Mouse (Mus musculus) midbrain, embryonic 11.5 days (tissue): ENCODE measurements around the gene Shank2. TPM values are rescaled to one million over a fixed set of nuclear protein-coding genes. Genes with fewer than 3 reads are reported as not detected.
A peak's percentile ranks its signal among the peaks of the same experiment; 100 is the strongest.

Experiments
- ATAC-seq: fragments of 200-750 bp; cut with Nextera tagmentation; 2 replicates; pipeline ENCODE4 v1.8.0; 2017; ENCODE audit warnings: moderate TSS enrichment, moderate library complexity; ENCODE audit not compliant: low FRiP score
- DNase-seq: peaks from one replicate; pipeline ENCODE4 v3.0.0; 2015; ENCODE audit warnings: low spot score; ENCODE audit errors: missing footprints
- H3K27ac ChIP-seq: fragments of 300-500 bp; sonication (generic); 2 replicates; pipeline ENCODE4 v1.5.1; 2014; ENCODE audit warnings: low read depth, low read length
- H3K27me3 ChIP-seq: fragments of 300-500 bp; sonication (generic); 2 replicates; pipeline ENCODE4 v1.6.1; 2014; ENCODE audit warnings: mild to moderate bottlenecking, low read length, moderate library complexity, mixed read lengths; ENCODE audit not compliant: control insufficient read depth, insufficient read depth
- H3K36me3 ChIP-seq: fragments of 300-500 bp; sonication (generic); 2 replicates; pipeline ENCODE4 v1.6.1; 2014; ENCODE audit warnings: mild to moderate bottlenecking, low read length, moderate library complexity, mixed read lengths; ENCODE audit not compliant: control insufficient read depth, insufficient read depth
- H3K4me1 ChIP-seq: fragments of 300-500 bp; sonication (generic); 2 replicates; pipeline ENCODE4 v1.6.1; 2014; ENCODE audit warnings: low read length; ENCODE audit not compliant: control insufficient read depth, insufficient read depth
- H3K4me2 ChIP-seq: fragments of 300-500 bp; sonication (generic); 2 replicates; pipeline ENCODE4 v1.6.1; 2014; ENCODE audit warnings: mild to moderate bottlenecking, moderate library complexity
- H3K4me3 ChIP-seq: fragments of 300-500 bp; sonication (generic); 2 replicates; pipeline ENCODE4 v1.5.1; 2014; ENCODE audit warnings: low read depth, low read length
- H3K9ac ChIP-seq: fragments of 300-500 bp; sonication (generic); 2 replicates; pipeline ENCODE4 v1.6.1; 2014; ENCODE audit warnings: low read length
- H3K9me3 ChIP-seq: fragments of 300-500 bp; sonication (generic); 2 replicates; pipeline ENCODE4 v1.6.1; 2016; ENCODE audit warnings: low read length; ENCODE audit not compliant: control insufficient read depth
- WGBS: fragments of 180-500 bp; shearing (Covaris S2); extraction: QIAGEN DNeasy Blood & Tissue Kit; methylation state at CpG from one replicate; pipeline ENCODE4 v1.1.7; 2014; 5-methylcytosine and 5-hydroxymethylcytosine counted together
- polyA plus RNA-seq: library from polyadenylated mRNA; unstranded; fragments of >200 nt; fragmentation: Nextera tagmentation; extraction: Ambion mirVana; gene quantifications from 2 replicates; pipeline ENCODE4 v1.2.1, GENCODE M21; 2014

Gene Shank2
- polyA plus RNA-seq, 1 experiment from 2014 or later = 2.2 TPM

DNA sequence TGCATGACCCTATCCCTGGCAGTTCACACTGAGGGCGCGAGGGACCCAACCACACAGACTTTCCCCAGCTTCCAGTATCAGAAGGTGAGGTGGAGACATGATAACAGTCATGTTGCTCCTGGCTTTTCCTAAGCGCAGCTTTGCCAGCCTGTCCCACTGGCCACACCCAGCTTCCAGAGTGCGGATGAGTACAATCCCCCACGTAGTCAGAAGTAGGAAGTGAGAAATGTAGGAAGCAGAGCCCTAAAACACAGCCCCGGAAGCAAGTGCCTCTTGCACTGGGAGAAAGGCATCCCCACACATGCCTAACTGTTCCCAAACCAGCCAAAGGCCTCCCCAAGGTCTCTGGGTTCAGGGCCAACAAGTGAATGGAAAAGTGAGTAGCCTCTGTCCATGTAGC lies 314.5 kb downstream of the Shank2 start:
- no peak for ATAC-seq

DNA sequence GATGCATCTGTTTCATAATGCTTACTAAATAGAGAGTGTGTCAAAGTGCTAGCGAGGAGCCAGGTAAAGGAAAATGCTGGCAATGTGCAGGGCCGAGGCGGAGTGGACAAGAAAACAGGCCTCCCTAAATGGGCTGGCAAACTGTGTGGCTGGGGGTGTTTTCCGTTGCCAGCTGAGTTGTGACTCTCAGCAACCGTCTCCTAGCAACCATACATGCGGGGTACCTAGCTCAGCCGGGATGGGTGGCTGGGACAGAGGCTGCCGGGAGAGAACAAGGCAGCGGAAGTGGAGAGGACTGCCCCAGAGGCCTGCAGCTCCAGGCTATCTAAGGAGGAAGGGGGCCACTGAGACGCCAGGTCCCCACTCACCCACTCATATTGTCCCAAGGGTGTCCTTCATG lies 315.1 kb downstream of the Shank2 start:
- ATAC-seq = no peak
- no peak overlapping the region for H3K4me3 ChIP-seq
- H3K4me2 ChIP-seq = no peak overlapping the region
- no peaks in the 10 kb centered on the region for H3K9me3 ChIP-seq
- peaks cover 7% of the 10 kb centered on the region for H3K4me1 ChIP-seq
- H3K36me3 ChIP-seq = no peaks in the 10 kb centered on the region
- WGBS = 25% methylated on average over 10 of the region's 10 CpGs
- peak; percentile 86 for DNase-seq
- no peak overlapping the region for H3K9ac ChIP-seq
- H3K27me3 ChIP-seq = no peaks in the 10 kb centered on the region
- H3K27ac ChIP-seq = no peak overlapping the region

More for the DNA sequence above, 314.5 kb downstream of the Shank2 start:
- H3K36me3 ChIP-seq = no peaks in the 10 kb centered on the region
- H3K9ac ChIP-seq = no peak overlapping the region
- H3K4me2 ChIP-seq = no peak overlapping the region
- H3K27ac ChIP-seq = no peak overlapping the region
- 87% methylated on average over 6 of the region's 6 CpGs for WGBS
- no peak for DNase-seq
- no peak overlapping the region for H3K4me3 ChIP-seq
- H3K27me3 ChIP-seq = no peaks in the 10 kb centered on the region
- H3K4me1 ChIP-seq = peaks cover 7% of the 10 kb centered on the region
- H3K9me3 ChIP-seq = no peaks in the 10 kb centered on the region

GRCm38 (mm10) chr7:144324077-144324476 lies 322.3 kb downstream of the Shank2 start:
- DNase-seq (no peak), ATAC-seq (no peak)
- no peaks in the 10 kb centered on the region for H3K9me3 ChIP-seq
- no peak overlapping the region for H3K9ac ChIP-seq
- 97% methylated on average over 2 of the region's 2 CpGs for WGBS
- no peak overlapping the region for H3K27ac ChIP-seq
- H3K4me2 ChIP-seq = no peak overlapping the region
- H3K36me3 ChIP-seq = no peaks in the 10 kb centered on the region
- H3K4me3 ChIP-seq = no peak overlapping the region
- no peaks in the 10 kb centered on the region for H3K4me1 ChIP-seq
- no peaks in the 10 kb centered on the region for H3K27me3 ChIP-seq

DNA sequence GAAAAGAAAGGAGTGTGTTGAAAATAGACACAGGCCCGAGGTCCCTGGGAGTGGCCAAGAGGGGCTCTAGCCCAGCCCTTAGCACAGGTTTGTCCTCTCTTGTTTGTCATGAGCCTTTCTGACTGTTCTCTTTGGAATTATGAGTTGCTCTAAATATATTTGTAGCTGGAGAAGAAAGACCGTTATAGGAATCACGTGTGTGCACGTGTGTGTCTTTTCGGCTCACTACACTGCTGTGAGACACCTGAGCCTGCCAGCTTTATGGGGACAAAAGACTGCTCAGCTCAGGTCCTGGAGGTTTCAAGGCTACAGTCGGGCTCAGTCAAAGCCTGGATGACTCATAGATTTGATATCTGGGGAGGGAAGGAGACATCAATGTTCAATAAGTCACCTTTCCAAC lies 323.1 kb downstream of the Shank2 start:
- WGBS = 93% methylated on average over 6 of the region's 6 CpGs
- Histone ChIP-seq H3K36me3 (no peaks in the 10 kb centered on the region), H3K9me3 (no peaks in the 10 kb centered on the region), H3K4me1 (no peaks in the 10 kb centered on the region), H3K4me3 (no peak overlapping the region), H3K4me2 (no peak overlapping the region), H3K27me3 (no peaks in the 10 kb centered on the region), H3K27ac (no peak overlapping the region), H3K9ac (no peak overlapping the region)
- no peak for ATAC-seq
- no peak for DNase-seq

- DNase-seq = no peak
- no peak overlapping the region for H3K27ac ChIP-seq
- WGBS = 92% methylated on average over 10 of the region's 10 CpGs
- H3K4me1 ChIP-seq = no peaks in the 10 kb centered on the region
- no peaks in the 10 kb centered on the region for H3K9me3 ChIP-seq
- H3K4me2 ChIP-seq = no peak overlapping the region
- H3K36me3 ChIP-seq = no peaks in the 10 kb centered on the region
- ATAC-seq = no peak
- H3K9ac ChIP-seq = no peak overlapping the region
- H3K27me3 ChIP-seq = no peaks in the 10 kb centered on the region
- no peak overlapping the region for H3K4me3 ChIP-seq
These were observed 323.9 kb downstream of the Shank2 start for GRCm38 (mm10) chr7:144325603-144326002.

DNA sequence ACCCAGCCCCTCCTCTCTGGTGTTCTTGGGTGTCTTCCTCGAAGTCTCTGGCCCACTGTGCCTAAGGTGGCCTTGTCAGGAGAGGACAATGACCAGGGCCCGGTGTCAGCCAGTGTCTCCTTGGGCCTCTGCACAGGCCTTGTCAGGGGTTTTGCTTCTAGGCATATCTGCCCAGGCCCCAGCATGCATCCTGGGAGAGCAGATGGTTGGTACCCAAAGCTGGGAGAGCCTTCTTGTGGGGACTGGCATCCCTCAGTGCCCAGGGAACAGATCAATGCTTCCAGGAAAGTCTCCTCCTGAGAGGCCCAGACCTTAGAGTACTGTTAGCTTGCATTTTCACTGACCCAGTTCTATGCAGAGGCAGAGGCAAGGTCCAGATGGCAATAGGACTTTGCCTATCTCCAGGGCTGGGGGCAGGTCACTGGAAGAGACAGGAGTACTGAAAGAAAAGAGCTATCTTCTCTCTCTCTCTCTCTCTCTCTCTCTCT lies 327.7 kb downstream of the Shank2 start:
- H3K4me2 ChIP-seq = no peak overlapping the region
- no peak for DNase-seq
- no peaks in the 10 kb centered on the region for H3K9me3 ChIP-seq
- 83% methylated on average over 2 of the region's 2 CpGs for WGBS
- ATAC-seq = no peak
- H3K36me3 ChIP-seq = no peaks in the 10 kb centered on the region
- H3K27me3 ChIP-seq = no peaks in the 10 kb centered on the region
- H3K4me3 ChIP-seq = no peak overlapping the region
- H3K9ac ChIP-seq = no peak overlapping the region
- H3K27ac ChIP-seq = no peak overlapping the region
- no peaks in the 10 kb centered on the region for H3K4me1 ChIP-seq

- ATAC-seq (no peak), DNase-seq (no peak)
- no peak overlapping the region for H3K27ac ChIP-seq
- no peak overlapping the region for H3K4me2 ChIP-seq
- H3K4me1 ChIP-seq = no peaks in the 10 kb centered on the region
- no peaks in the 10 kb centered on the region for H3K36me3 ChIP-seq
- no peak overlapping the region for H3K9ac ChIP-seq
- no peaks in the 10 kb centered on the region for H3K9me3 ChIP-seq
- H3K4me3 ChIP-seq = no peak overlapping the region
- H3K27me3 ChIP-seq = no peaks in the 10 kb centered on the region
These were observed 334.9 kb downstream of the Shank2 start for GRCm38 (mm10) chr7:144336626-144337025.

DNA sequence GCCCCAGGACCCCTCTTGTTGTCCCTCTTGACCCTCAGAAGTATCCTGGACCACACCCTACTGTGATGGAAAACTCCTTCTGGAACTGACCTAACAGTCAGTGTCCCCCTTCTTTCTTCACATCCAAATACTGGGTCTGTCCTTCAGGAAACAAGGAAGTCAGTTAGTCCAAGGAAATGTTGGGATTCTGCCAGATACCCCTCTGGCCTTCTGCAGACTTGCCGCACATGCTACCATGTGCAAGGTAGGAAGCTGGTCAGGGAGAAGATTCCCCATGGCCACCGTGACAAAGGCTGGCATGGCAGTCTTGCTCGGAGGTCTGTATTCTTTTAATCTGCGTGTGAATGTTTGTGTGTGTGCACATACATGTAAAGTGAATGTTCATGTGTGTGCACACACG lies 337.0 kb downstream of the Shank2 start:
- ATAC-seq = no peak

DNA sequence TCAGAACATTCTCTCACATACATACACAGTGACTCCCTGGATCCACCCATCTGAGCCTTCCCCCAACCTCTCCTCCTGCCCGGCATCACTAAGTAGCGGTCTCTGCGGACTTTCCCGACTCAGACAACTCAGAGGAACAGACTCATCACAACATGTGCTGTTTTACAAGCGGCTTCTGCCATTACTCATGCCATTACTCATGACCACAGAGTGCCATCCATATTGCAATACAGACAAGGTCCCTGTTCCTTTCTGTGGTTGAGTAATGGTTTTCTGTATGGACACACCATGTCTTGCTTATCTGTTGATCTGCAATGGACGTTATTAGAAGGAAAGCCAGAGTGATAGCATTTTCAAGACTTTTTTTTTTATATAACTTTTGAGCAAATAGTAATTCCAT lies 338.6 kb downstream of the Shank2 start:
- DNase-seq (no peak), ATAC-seq (no peak)
- 89% methylated on average over 6 of the region's 6 CpGs for WGBS
- Histone ChIP-seq H3K9me3 (no peaks in the 10 kb centered on the region; the same call in 1 of the 2 replicates), H3K27ac (no peak overlapping the region), H3K4me1 (no peaks in the 10 kb centered on the region), H3K27me3 (no peaks in the 10 kb centered on the region), H3K4me3 (no peak overlapping the region), H3K4me2 (no peak overlapping the region), H3K9ac (no peak overlapping the region), H3K36me3 (no peaks in the 10 kb centered on the region)

More for the DNA sequence above, 337.0 kb downstream of the Shank2 start:
- DNase-seq = no peak
- Histone ChIP-seq H3K27me3 (no peaks in the 10 kb centered on the region), H3K4me2 (no peak overlapping the region), H3K36me3 (no peaks in the 10 kb centered on the region), H3K4me3 (no peak overlapping the region), H3K9me3 (no peaks in the 10 kb centered on the region), H3K27ac (no peak overlapping the region), H3K4me1 (no peaks in the 10 kb centered on the region), H3K9ac (no peak overlapping the region)
- 94% methylated on average over 5 of the region's 5 CpGs for WGBS

DNA sequence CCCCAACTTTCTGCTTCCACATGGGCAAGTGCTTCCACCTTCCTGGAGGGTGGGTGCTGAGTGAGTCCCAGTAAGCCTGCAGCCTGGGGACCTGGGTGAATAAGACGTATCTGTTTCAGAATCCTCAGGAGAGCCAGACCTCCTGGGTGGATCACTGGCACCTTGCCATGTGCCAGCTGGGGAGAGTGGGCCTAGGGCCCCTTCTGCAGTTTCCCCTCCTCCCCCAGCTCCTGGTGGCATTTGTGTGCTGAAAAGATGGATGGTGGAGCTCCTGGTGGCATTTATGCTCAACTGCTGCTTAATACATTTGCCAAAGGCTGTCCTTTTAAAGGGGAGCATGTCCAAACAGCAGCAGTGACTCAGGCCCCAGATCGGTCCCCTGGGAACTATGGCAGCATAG lies 364.4 kb downstream of the Shank2 start:
- no peak for ATAC-seq
- WGBS = 86% methylated on average over 2 of the region's 2 CpGs
- no peak for DNase-seq
- Histone ChIP-seq H3K9me3 (no peaks in the 10 kb centered on the region), H3K4me2 (no peak overlapping the region), H3K4me1 (no peaks in the 10 kb centered on the region), H3K36me3 (no peaks in the 10 kb centered on the region), H3K4me3 (no peak overlapping the region), H3K27ac (no peak overlapping the region), H3K27me3 (no peaks in the 10 kb centered on the region), H3K9ac (no peak overlapping the region)
